Mouse (Mus musculus) embryonic facial prominence, embryonic 10.5 days (tissue): Measurements from ENCODE around the gene Fhad1. TPM values are rescaled to one million over a fixed set of nuclear protein-coding genes. Genes with fewer than 3 reads are reported as not detected.

ENCODE experiments used
- DNase-seq: peaks from one replicate; pipeline ENCODE4 v3.0.0-alpha.2; 2017; ENCODE audit warnings: low spot score
- H3K27ac ChIP-seq: fragments of 300-500 bp; sonication (generic); replicated peaks from 2 replicates; pipeline ENCODE4 v1.5.1; 2016; ENCODE audit warnings: mild to moderate bottlenecking
- H3K27me3 ChIP-seq: fragments of 300-500 bp; sonication (generic); replicated peaks from 2 replicates; pipeline ENCODE4 v1.6.1; 2016; ENCODE audit warnings: low read depth, mild to moderate bottlenecking; ENCODE audit not compliant: poor library complexity, severe bottlenecking
- H3K36me3 ChIP-seq: fragments of 300-500 bp; sonication (generic); replicated peaks from 2 replicates; pipeline ENCODE4 v1.6.1; 2016; ENCODE audit warnings: mild to moderate bottlenecking, moderate library complexity
- H3K4me1 ChIP-seq: fragments of 300-500 bp; sonication (generic); 2 replicates; pipeline ENCODE4 v1.6.1; 2016
- H3K4me3 ChIP-seq: fragments of 300-500 bp; sonication (generic); 2 replicates; pipeline ENCODE4 v1.5.1; 2016; ENCODE audit warnings: mild to moderate bottlenecking, moderate library complexity
- H3K9me3 ChIP-seq: fragments of 300-500 bp; sonication (generic); 2 replicates; pipeline ENCODE4 v1.6.1; 2016; ENCODE audit warnings: mild to moderate bottlenecking
- WGBS: fragments of 180-500 bp; shearing (Covaris S2); methylation state at CpG from one replicate; pipeline ENCODE4 v1.1.7; 2016; 5-methylcytosine and 5-hydroxymethylcytosine counted together
- polyA plus RNA-seq: library from polyadenylated mRNA; unstranded; fragments of >200 nt; fragmentation: Nextera tagmentation; extraction: Ambion mirVana; gene quantifications from 2 replicates; pipeline ENCODE4 v1.2.1, GENCODE M21; 2016

Gene Fhad1
- polyA plus RNA-seq: 0.50 and 1.0 TPM in 2 replicates

DNA sequence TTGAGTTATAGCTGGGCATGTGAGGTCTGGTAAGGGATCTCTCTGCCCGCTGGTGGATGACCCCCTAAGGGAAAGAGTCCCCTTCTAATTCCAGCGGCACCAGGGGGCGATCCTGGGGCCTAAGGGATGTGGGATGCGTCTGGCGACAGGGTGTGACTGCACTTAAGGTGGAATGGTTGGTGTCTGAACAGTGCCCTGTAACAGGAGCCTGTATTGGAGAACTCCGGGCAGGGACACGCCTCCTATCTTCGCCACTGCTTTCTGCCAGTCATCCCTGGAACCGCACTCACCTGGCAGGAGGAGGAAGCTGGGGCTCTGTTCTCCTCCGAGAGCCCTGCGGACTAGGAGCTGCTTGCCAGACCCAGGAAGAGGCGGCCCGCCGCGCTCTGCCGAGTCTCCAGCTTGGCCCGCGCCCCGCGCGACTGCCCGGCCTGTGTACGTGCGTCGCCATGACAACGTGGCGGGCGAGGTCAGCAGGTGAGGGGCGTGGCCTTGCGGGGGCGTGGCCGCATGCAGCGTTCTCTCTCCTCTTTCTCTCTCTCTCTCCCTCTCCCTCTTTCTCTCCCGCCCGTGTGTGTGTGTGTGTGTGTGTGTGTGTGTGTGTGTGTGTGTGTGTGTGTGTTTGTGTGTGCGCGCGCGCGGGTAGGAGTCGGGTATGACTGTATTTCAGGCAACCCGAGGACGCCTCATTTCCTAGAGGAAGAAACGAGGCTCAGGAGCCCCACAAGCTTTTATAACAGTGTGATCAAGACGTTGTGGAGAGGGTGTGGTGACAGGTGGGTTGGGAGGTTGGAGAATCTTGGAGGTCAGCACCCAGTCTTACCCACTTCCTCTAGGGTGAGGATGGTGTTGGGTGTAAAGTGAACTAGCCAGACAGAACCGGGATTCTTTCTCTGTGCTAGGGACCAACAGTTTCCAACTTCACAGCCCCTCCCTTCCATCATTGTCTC, at the start of gene Fhad1:
Fhad1 (minus strand) TSS at position 424 of the 950 bp plus-strand sequence.
- 1% methylated on average over 46 of the region's 46 CpGs for WGBS
- Histone ChIP-seq H3K4me1 (peaks cover 36% of the 10 kb centered on the region), H3K36me3 (no peaks in the 10 kb centered on the region), H3K27me3 (peaks cover 66% of the 10 kb centered on the region), H3K9me3 (no peaks in the 10 kb centered on the region), H3K4me3 (peak within 1 kb of the TSS; percentile 62), H3K27ac (peak within 1 kb of the TSS; percentile 59)
- DNase-seq: peak; percentile 93

DNA sequence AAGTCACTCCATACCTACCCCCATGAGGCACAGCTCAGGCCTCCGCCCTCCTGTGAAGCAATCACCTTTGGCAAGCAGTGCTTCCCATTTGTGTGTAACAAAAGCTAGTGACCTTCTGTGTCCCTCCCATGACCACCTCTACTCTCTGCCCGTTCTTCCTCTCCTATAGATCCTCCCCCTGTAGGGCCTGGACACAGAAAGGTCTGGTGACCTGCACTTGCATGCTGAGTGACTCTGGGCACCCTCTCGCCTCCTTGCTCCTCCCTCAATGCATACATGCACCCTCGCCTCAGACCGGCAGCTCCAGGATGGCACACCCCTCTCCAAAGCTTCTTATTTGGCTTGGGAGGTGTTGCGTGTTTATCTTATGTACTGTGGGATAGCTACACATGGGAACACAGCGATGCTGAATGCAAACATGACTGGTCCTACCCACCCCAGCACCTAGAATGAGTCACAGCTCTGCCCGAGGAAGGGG, 48.2 kb upstream of the Fhad1 start:
- WGBS: 88% methylated on average over 8 of the region's 8 CpGs
- Histone ChIP-seq H3K27ac (no peak overlapping the region), H3K9me3 (no peaks in the 10 kb centered on the region), H3K4me1 (peaks cover 61% of the 10 kb centered on the region), H3K4me3 (no peak overlapping the region), H3K36me3 (no peaks in the 10 kb centered on the region), H3K27me3 (peaks cover 13% of the 10 kb centered on the region)
- no peak for DNase-seq

DNA sequence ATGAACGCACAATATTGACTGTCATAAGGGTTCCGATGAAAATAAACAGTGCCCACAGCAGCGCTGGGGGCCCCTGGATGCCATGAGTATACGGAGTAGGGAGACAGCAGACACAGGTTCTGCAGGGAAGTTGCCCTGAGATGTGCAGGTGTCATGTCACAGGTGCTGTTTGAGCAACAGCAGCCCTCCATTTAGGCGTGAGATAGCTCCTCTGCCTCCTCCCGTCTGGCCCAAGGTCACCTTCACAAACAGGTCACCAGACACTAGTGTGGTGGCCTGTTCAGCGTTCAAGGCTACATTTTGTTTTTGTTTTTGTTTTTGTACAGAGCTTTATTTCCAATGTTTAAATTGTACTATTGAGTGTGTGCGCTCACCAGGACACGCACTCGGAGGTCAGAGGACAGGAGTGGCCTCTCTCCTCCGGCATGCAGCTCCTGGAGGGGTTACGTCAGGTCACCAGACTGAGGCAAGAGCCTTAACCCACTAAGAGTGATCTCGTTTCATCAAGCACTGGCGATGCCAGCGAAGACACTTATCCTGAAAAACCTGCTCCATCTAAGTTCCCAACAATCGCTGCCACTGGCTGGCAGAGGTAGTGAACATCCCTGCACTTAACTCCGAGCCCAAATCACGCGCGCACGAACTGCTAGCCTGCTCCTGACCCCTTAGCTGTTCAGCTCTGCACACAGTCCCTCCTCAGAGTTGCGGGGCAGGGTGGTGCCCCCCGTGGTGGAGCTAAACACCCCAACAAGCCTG, 46.8 kb upstream of the Fhad1 start:
- H3K27me3 ChIP-seq: no peaks in the 10 kb centered on the region; the same call in 1 of the 2 replicates
- no peaks in the 10 kb centered on the region for H3K36me3 ChIP-seq
- peaks cover 58% of the 10 kb centered on the region for H3K4me1 ChIP-seq
- H3K27ac ChIP-seq: 0 out of 2 replicates have a peak overlapping the region, but pooled peaks have one; percentile 25
- no peak overlapping the region for H3K4me3 ChIP-seq
- H3K9me3 ChIP-seq: no peaks in the 10 kb centered on the region
- no peak for DNase-seq
- WGBS: 70% methylated on average over 23 of the region's 23 CpGs

DNA sequence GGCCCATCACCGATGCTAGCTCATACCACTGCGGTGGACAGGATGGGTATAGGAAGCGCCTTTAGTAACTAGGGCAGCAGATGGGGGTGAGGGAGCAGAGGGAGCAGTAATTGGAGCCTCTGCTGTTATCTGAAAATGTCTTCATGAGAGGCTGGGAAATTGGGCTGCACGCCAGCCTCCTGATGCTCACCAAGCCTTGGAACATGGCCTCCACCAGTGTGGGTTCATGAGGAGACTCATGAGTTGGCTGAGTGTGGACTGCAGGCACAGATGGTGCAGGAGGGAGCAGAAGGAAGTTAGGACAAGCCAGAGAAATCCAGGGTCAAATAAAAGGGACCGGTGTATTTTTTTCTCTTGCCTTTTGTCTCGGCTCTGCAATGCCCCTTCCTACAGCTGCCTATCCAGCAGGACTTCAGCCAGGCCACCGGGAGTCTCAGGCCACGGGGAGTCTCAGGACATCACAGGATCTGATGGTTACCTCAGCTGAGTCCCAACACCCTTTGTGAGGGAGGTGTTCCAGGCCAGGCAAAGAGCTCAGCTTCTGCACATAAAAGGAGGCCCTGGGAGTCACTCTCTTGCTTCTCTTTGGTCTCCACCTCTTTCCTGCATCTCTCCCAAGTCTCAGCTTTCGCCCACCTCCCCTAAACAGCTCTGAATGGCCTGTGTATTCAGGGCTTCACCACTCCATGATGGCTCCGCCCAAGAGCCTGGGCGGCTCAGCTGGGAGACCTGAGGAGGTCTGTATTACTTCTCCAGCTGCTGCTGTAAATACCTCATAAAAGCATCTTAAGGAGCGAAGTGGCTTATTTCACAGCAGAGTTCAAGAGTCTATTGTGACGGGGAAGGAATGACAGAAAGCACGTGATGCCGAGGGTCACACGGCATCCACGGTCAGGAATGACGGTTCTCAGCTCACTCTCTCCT, 45.8 kb upstream of the Fhad1 start:
- Histone ChIP-seq H3K9me3 (no peaks in the 10 kb centered on the region), H3K4me3 (no peak overlapping the region), H3K4me1 (peaks cover 48% of the 10 kb centered on the region), H3K27me3 (no peaks in the 10 kb centered on the region; the same call in 1 of the 2 replicates), H3K36me3 (no peaks in the 10 kb centered on the region), H3K27ac (peak overlapping the region; percentile 60)
- 67% methylated on average over 18 of the region's 18 CpGs for WGBS
- DNase-seq: no peak

DNA sequence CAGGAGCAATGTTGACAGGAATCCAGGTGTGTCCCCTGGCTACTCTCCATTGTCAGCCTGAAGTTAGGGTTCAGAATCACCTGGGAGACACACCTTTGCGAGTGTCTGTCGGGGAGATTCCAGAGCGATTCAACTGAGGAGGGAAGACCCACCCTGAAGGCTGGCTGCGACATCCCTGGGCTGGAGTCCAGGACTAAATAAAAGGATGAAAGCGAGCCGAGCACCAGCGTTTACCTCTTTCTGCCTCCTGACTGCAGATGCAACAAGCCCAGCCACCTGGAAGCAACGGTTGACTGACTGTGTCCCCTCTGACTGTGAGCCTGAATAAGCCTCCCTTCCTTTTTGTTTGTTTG, 44.9 kb upstream of the Fhad1 start:
- Histone ChIP-seq H3K27me3 (no peaks in the 10 kb centered on the region; the same call in 1 of the 2 replicates), H3K36me3 (no peaks in the 10 kb centered on the region), H3K4me3 (no peak overlapping the region), H3K9me3 (no peaks in the 10 kb centered on the region), H3K27ac (no peak overlapping the region), H3K4me1 (peaks cover 43% of the 10 kb centered on the region)
- DNase-seq: no peak
- WGBS: 92% methylated on average over 8 of the region's 8 CpGs

DNA sequence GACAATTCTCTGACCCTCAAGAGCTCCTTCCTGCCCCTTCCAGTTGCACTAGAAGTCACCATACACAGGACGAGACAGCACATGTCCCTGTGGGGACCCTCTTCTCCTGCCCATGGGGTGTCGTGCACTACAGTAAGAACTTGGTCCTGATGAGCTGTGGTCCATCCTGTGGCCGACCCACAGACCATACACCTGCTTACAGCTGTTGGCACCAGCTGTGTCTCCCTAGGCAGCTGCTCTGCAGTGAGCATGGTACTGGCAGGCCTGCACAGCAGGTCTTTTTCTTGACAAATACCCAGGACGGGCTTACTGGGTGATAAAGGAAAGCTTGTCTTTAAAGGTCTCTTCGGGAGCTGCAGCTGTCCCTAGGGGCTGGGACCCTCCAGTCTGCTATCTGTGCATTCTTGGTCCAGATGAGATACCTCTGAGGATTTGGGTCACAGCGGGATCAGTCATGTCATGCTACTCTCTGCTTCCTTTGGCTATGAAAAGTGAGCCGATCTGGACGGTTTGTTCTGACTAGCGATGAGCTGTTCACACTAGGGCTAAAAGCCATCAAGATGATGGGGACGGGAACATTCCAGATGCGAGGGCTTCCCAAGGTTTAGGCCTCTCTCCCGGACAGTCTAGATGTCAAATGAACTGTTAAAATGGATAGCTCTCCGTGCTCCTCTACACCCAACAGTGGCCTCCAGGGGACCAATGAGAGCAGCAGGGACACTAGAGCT, 44.4 kb upstream of the Fhad1 start:
- no peaks in the 10 kb centered on the region for H3K36me3 ChIP-seq
- no peak overlapping the region for H3K4me3 ChIP-seq
- no peak for DNase-seq
- 80% methylated on average over 13 of the region's 13 CpGs for WGBS
- no peaks in the 10 kb centered on the region for H3K9me3 ChIP-seq
- peaks cover 48% of the 10 kb centered on the region for H3K4me1 ChIP-seq
- H3K27ac ChIP-seq: no peak overlapping the region
- no peaks in the 10 kb centered on the region for H3K27me3 ChIP-seq

DNA sequence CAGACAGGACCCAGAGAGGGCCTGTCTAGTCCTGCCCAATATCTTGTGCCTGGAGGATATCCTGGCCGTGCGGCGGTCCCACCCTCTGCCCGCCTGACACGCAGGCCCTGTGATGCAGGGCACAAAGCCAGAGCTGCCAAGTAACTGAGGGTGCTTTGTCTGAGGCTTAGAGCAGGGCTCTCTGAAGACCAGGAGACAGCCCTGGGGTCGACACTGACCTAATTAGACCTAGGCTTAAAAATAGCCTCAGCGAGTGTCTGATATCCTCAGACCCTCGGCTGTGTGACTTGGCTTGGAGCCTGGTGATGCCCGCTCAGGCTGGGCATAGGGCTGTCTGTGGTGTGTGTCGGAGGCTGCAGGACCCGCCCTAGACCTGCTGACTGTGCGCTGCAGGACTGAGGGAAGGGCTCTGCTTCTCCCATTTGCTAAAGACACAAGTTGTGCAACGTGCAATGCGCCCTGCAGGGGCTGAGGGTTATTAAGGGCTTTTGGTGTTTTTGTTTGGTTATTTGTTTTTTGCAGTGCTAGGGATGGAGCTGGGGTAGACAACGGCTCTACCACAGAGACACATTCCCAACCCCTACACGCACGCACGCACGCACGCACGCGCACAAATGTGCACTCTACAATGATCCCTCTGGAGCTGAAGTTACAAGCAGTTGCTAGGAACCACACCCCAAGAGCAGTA, 42.8 kb upstream of the Fhad1 start:
- no peaks in the 10 kb centered on the region for H3K36me3 ChIP-seq
- peaks cover 57% of the 10 kb centered on the region for H3K4me1 ChIP-seq
- H3K27me3 ChIP-seq: no peaks in the 10 kb centered on the region
- DNase-seq: no peak
- peak overlapping the region; percentile 3 for H3K27ac ChIP-seq
- no peaks in the 10 kb centered on the region for H3K9me3 ChIP-seq
- no peak overlapping the region for H3K4me3 ChIP-seq
- 70% methylated on average over 22 of the region's 22 CpGs for WGBS

DNA sequence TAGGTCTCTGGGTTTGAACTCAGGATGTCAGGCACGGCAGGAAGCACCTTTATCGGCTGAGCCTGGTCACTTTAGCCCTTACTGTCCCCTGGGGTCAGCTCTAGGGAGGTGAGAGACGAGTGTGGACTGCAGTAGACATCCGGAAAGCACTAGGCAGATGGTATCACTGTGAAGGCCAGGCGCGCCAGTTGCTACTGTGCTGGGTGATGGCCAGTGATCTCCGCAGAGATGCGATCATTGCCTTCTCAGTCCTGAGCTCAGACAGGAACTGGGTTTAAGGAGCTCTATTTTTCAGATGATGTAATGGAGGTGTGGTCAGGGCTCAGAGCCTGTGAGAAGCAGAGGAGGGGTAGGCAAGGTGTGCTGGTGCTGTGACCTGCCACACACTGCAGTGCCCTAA, 40.7 kb upstream of the Fhad1 start:
- Histone ChIP-seq H3K27ac (peak overlapping the region; percentile 24; the same call in 1 of the 2 replicates), H3K27me3 (no peaks in the 10 kb centered on the region), H3K9me3 (no peaks in the 10 kb centered on the region), H3K36me3 (no peaks in the 10 kb centered on the region), H3K4me3 (no peak overlapping the region), H3K4me1 (peaks cover 48% of the 10 kb centered on the region)
- WGBS: 85% methylated on average over 8 of the region's 8 CpGs
- no peak for DNase-seq

DNA sequence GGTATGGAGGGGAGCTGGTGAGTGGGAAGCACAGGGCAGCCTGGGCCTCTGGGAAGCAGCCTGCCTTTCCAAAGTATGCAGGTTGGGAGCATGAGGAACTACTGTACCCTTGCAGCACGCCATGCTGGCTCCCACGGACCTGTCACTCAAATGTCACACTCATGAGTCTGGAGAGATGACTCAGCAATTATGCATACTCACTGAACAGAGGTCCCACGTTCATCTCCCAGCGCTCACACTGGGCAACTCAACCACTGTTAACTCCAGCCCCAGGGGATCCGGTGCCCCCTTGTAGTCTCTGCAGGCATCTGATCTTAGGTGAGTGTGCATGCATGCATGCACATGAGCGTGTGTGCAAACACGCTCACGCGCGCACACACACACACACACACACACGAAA, 39.7 kb upstream of the Fhad1 start:
- 89% methylated on average over 11 of the region's 11 CpGs for WGBS
- H3K27me3 ChIP-seq: no peaks in the 10 kb centered on the region
- DNase-seq: no peak
- no peak overlapping the region for H3K27ac ChIP-seq
- no peak overlapping the region for H3K4me3 ChIP-seq
- no peaks in the 10 kb centered on the region for H3K36me3 ChIP-seq
- peaks cover 43% of the 10 kb centered on the region for H3K4me1 ChIP-seq
- no peaks in the 10 kb centered on the region for H3K9me3 ChIP-seq

DNA sequence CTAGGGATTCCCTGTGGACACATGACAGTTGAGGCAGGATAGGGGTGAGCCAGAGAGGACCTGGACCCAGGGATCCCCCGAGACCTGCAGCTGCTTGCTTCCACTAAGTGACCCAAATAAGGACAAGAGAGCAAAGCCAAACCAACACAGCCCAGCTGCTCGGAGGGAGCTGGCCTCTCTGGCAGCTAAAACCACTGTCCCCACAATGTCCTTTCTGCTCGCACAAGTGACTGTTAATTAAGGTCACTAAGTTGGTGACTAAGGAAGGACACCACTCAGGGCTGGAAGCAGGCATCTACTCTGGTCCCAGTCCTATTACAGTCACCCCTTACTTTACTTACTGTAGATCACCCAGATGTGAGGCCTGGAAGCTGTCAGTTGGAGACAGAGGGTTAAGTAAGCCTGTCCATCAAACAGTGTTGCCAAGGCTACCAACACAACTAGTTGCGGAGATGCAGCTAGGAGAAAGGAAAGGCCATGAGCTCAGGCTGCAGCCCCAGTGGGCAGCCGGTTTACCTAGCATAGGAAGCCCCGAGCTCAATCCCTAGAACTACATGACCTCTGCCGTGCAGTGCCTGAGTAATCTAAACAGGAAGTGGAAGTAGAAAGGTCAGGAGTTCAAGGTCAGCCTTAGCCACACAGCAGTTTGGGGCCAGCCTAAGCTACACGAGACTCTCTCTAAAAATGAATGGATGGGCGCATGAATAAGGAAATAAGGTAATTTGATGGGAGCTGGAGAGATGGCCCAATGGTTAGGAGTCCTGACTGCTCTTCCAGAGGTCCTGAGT, 39.0 kb upstream of the Fhad1 start:
- DNase-seq: no peak
- Histone ChIP-seq H3K27ac (no peak overlapping the region), H3K9me3 (no peaks in the 10 kb centered on the region), H3K36me3 (no peaks in the 10 kb centered on the region), H3K4me1 (peaks cover 43% of the 10 kb centered on the region), H3K27me3 (no peaks in the 10 kb centered on the region), H3K4me3 (no peak overlapping the region)
- WGBS: 43% methylated on average over 9 of the region's 9 CpGs
